ENCODE assay signal across 24 mouse cellular contexts in genomic region chr6:112544315-112544714, GRCm38 (mm10). TPM values are rescaled to one million over a fixed set of nuclear protein-coding genes. Genes with fewer than 3 reads are reported as not detected.
DNase-seq lines count a peak whose midpoint lies in the region; ATAC-seq and TF ChIP-seq lines count a peak whose summit lies in the region.
"Had no signal": no experiment of that assay in that cellular context is flagged by ENCODE, and none has a peak within 500 bp of the region (broad histone marks: within the 10 kb centered on the region; RNA-seq: fewer than 3 reads in every experiment).

No protein-coding gene starts in this region.

- TF ChIP-seq CTCF in kidney, postnatal 0 days (IDR thresholded peaks at IDR 0.05; ENCODE audit: low read depth), result no peak

- no peak overlapping the region for H3K27ac ChIP-seq in heart, embryonic 11.5 days (ENCODE audit: low read depth, low read length)
- no peak overlapping the region for H3K27ac ChIP-seq in kidney, postnatal 0 days
- no peak overlapping the region for H3K27ac ChIP-seq in forebrain, embryonic 10.5 days
- H3K27ac ChIP-seq: embryonic facial prominence, embryonic 10.5 days; heart, adult 2 months; hindbrain, embryonic 15.5 days; layer of hippocampus, adult 2 months; limb, embryonic 13.5 days; liver, embryonic 12.5 days; midbrain, embryonic 12.5 days had no signal

- H3K9me3 ChIP-seq in heart, embryonic 11.5 days (replicated peaks; ENCODE audit: control insufficient read depth, low read length), result no peaks in the 10 kb centered on the region
- no peaks in the 10 kb centered on the region for H3K9me3 ChIP-seq in kidney, postnatal 0 days (replicated peaks; ENCODE audit: low read length)
- no peaks in the 10 kb centered on the region for H3K9me3 ChIP-seq in forebrain, embryonic 10.5 days
- H3K9me3 ChIP-seq: embryonic facial prominence, embryonic 10.5 days; hindbrain, embryonic 15.5 days; limb, embryonic 13.5 days; liver, embryonic 12.5 days; midbrain, embryonic 12.5 days had no signal

- no peaks in the 10 kb centered on the region for H3K36me3 ChIP-seq in heart, embryonic 11.5 days (ENCODE audit: control insufficient read depth, insufficient read depth, low read length)
- H3K36me3 ChIP-seq in kidney, postnatal 0 days (ENCODE audit: insufficient read depth, low read length), result no peaks in the 10 kb centered on the region
- H3K36me3 ChIP-seq in forebrain, embryonic 10.5 days (replicated peaks), result no peaks in the 10 kb centered on the region
- H3K36me3 ChIP-seq: embryonic facial prominence, embryonic 10.5 days; hindbrain, embryonic 15.5 days; limb, embryonic 13.5 days; liver, embryonic 12.5 days; midbrain, embryonic 12.5 days had no signal

- H3K9ac ChIP-seq in heart, embryonic 11.5 days (ENCODE audit: low read depth, low read length), result no peak overlapping the region
- no peak overlapping the region for H3K9ac ChIP-seq in kidney, postnatal 0 days (ENCODE audit: low read depth, low read length)
- H3K9ac ChIP-seq: hindbrain, embryonic 15.5 days; limb, embryonic 13.5 days; liver, embryonic 12.5 days; midbrain, embryonic 12.5 days had no signal

- H3K4me1 ChIP-seq in heart, embryonic 11.5 days (ENCODE audit: control insufficient read depth, insufficient read depth, low read length), result no peaks in the 10 kb centered on the region
- H3K4me1 ChIP-seq in kidney, postnatal 0 days (replicated peaks; ENCODE audit: insufficient read depth, low read length), result no peaks in the 10 kb centered on the region
- no peaks in the 10 kb centered on the region for H3K4me1 ChIP-seq in forebrain, embryonic 10.5 days
- H3K4me1 ChIP-seq: embryonic facial prominence, embryonic 10.5 days; hindbrain, embryonic 15.5 days; liver, embryonic 12.5 days; midbrain, embryonic 12.5 days had no signal

- no peak overlapping the region for H3K4me2 ChIP-seq in heart, embryonic 11.5 days
- H3K4me2 ChIP-seq in kidney, postnatal 0 days (ENCODE audit: low read length), result no peak overlapping the region
- H3K4me2 ChIP-seq: hindbrain, embryonic 15.5 days; limb, embryonic 13.5 days; liver, embryonic 12.5 days; midbrain, embryonic 12.5 days had no signal

- no peaks in the 10 kb centered on the region for H3K27me3 ChIP-seq in heart, embryonic 11.5 days (ENCODE audit: control insufficient read depth, insufficient read depth, low read length)
- H3K27me3 ChIP-seq in kidney, postnatal 0 days (ENCODE audit: insufficient read depth, low read length), result no peaks in the 10 kb centered on the region
- H3K27me3 ChIP-seq in forebrain, embryonic 10.5 days (ENCODE audit: poor library complexity, severe bottlenecking), result no peaks in the 10 kb centered on the region
- H3K27me3 ChIP-seq: hindbrain, embryonic 15.5 days; liver, embryonic 12.5 days; midbrain, embryonic 12.5 days had no signal

- DNase-seq in heart, adult 18-20 months, result peak; percentile 10 to 24
- peak; percentile 5 for DNase-seq in kidney, postnatal 0 days (ENCODE audit: low spot score)
- DNase-seq in kidney, adult 11 months, result no peak
- peak; percentile 76 for DNase-seq in fibroblast of lung, adult 2 months (ENCODE audit: low read depth)
- no peak for DNase-seq in forebrain, embryonic 10.5 days (ENCODE audit: extremely low spot score, low spot score)
- DNase-seq: adrenal gland, adult 2 months; cerebellum, adult 11-12 months; cerebellum, postnatal 10 days; kidney, postnatal 10 days; layer of hippocampus, postnatal 36 days; lung, adult 18-20 months; lung, postnatal 10 days; right cerebral cortex, postnatal 14 days; spleen, adult 18-20 months had no signal

- no peak for ATAC-seq in heart, embryonic 11.5 days (replicated peaks; ENCODE audit: insufficient number of reproducible peaks, low FRiP score, low TSS enrichment)
- ATAC-seq in kidney, postnatal 0 days (replicated peaks; ENCODE audit: low FRiP score, low read depth), result no peak
- ATAC-seq in megakaryocyte, adult 5-6 weeks (ENCODE audit: poor library complexity, severe bottlenecking), result no peak
- ATAC-seq: liver, embryonic 12.5 days had no signal

- 74% methylated on average over 4 of the region's 4 CpGs for WGBS in heart, embryonic 11.5 days (ENCODE audit: insufficient replicate concordance)
- 80% methylated on average over 4 of the region's 4 CpGs for WGBS in kidney, postnatal 0 days
- 89% methylated on average over 4 of the region's 4 CpGs for WGBS in forebrain, embryonic 10.5 days

- no peak overlapping the region for H3K4me3 ChIP-seq in heart, embryonic 11.5 days (ENCODE audit: low read depth, low read length)
- H3K4me3 ChIP-seq in kidney, postnatal 0 days (replicated peaks; ENCODE audit: low read depth, low read length), result no peak overlapping the region
- H3K4me3 ChIP-seq in forebrain, embryonic 10.5 days, result no peak overlapping the region
- H3K4me3 ChIP-seq: embryonic facial prominence, embryonic 10.5 days; heart, adult 2 months; hindbrain, embryonic 15.5 days; layer of hippocampus, adult 2 months; limb, embryonic 13.5 days; liver, embryonic 12.5 days; midbrain, embryonic 12.5 days had no signal

RNA-seq across cellular contexts. Expression of gene Oxtr, which starts 54.6 kb away (rescaled TPM):
- total RNA-seq in heart, adult 18-20 months (2021), result under 1 TPM; 0.18 to 0.30 TPM
- 0.13 and 0.26 TPM in 2 replicates for polyA plus RNA-seq in heart, embryonic 11.5 days (2014; fragmentation: Nextera tagmentation; extraction: Ambion mirVana)
- 4.1 and 4.6 TPM in 2 replicates for polyA plus RNA-seq in kidney, postnatal 0 days (2015; fragmentation: Nextera tagmentation; extraction: Ambion mirVana)
- total RNA-seq in megakaryocyte, adult 5-6 weeks (2015), result not detected in 2 replicates
- total RNA-seq in megakaryocyte, adult 5-6 weeks (2017), result 0.15 TPM in 1 of 2 replicates, not detected in the other
- 0.06 and 0.12 TPM in 2 replicates for polyA plus RNA-seq in forebrain, embryonic 10.5 days (2016; fragmentation: Nextera tagmentation; extraction: Ambion mirVana)
- total RNA-seq: hematopoietic stem cell, adult 5-6 weeks had no signal
- polyA plus RNA-seq: liver, embryonic 12.5 days had no signal

Comparison
In these comparisons a context has a peak if more than half of its experiments do, and no peak if none do; other contexts are left out.
1. DNase-seq: peak in heart, adult 18-20 months (2 of 2), kidney, postnatal 0 days (single experiment) and fibroblast of lung, adult 2 months (single experiment); none in kidney, adult 11 months (single experiment) and forebrain, embryonic 10.5 days (single experiment).